Mouse (Mus musculus) CD4-positive helper T cell, adult 2 months (primary cell): ENCODE data around the gene Slc16a1.
"Not testable (repeated sequence)": the region's sequence is repeated elsewhere in the genome, so short reads cannot be mapped to it uniquely, and the experiment has no call there.

ENCODE experiments used
- DNase-seq: peaks from one replicate; pipeline ENCODE4 v3.0.0-alpha.2; 2012; ENCODE audit warnings: low read depth, missing footprints, low spot score

Slc16a1 gene

DNA sequence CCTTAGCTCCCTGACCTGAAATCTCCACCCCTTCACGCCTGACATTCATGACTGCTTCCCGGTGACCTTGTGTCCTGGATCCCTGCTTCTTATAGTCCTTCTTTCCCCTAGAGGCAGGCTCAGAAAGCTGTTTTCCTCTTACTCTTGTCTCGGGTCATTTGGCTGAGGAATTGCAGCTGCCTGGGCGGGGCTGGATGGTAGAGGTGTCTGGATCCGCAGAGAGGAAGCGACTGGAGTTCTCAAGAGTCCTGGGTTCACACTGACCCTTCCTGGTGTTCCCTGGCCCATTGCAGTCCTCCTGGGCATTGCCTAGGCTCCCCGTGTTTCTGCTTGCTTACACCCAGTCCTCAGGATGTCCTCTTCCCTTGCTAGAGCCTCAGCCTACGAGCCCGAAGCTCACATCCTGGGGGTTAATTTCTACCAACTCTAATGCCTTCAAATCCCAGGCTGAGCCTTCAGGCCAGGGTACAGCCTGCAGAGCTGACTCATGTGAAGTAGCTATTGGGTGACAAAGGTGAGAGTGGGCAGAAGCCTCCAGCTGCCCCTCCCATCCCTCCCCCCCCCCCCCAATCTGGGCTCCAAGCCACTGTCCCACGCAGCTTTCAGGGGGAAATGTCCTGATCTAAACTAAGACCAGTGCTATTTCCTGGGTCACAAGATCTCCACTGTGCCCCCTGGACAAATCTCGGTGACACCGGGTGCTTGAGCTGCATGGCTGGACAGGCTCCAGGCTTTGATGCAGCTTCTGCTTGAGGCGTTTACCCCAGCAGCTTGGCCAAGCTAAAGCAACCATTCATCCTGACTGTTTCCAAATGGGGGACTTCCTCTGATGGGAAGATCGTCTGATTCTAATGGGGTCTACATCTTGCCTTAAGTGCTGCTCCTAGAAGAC is 36.1 kb downstream of the Slc16a1 start:
- DNase-seq = no peak

DNA sequence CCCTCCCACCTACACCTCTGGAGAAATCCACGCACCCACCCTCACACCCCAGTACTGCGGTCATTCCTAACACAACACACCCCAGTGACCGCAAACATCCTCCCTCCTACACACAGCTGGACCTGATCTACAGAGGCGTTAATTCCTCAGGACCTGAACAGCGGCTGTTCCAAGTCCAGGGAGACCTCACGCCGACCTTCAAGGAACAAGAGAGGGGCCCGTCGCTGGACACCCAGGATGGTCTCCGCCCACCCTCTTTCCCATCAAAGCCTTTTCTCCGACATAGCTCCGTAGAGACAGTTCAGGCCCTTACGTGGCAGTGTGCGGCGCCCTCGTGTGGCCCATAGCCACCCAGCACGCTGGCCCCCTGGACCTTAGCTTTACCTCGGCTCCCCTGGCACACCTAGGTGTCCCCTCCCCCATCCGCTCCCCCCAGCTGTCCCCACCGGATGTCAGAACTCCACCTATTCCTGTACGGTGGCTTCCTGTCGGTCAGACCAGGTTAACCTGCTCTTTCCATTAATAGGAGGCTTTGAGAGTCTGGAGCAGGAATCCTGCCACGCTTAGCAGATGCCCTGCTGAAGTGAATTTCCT is 36.9 kb downstream of the Slc16a1 start:
- peak; percentile 66 for DNase-seq

DNA sequence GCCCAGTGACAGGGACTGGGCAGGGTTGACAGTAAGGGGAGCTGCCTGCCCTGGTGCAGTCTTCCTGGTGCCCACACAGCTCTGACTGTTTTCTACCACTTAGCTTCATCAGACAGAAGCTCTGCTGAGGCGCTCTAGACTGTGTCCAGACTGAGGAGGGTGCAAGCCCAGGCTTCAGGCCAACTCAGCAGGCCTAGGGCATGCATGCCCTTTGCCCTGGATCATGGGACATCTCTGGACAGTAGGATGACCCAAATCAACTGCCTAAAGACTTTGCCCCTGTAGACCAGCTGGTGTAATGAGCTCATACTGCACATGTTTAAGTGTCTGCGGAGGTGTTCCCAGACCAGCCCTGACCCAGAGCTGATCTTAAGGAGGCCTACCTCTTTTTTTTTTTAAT is 39.3 kb downstream of the Slc16a1 start:
- no peak for DNase-seq

DNA sequence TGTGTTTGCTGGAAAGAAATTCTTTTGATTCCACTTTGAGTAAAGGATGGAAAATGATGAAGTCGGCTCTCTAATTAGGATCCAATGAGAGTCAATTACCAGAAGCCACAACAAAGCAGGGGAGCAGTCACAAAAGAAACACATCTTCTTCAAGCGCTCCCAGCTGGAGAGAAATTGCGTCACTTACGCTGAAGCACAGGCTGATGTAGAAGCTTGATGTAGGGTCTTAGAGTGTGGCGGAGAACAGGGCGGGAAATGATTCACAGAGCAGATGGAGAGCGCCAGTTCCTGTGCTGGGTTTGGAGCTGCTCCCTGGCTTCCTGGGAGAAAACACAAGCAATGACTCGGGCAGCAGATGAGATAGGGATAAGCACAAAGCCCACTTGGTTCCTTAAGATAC is 40.4 kb downstream of the Slc16a1 start:
- DNase-seq = peak; percentile 39

DNA sequence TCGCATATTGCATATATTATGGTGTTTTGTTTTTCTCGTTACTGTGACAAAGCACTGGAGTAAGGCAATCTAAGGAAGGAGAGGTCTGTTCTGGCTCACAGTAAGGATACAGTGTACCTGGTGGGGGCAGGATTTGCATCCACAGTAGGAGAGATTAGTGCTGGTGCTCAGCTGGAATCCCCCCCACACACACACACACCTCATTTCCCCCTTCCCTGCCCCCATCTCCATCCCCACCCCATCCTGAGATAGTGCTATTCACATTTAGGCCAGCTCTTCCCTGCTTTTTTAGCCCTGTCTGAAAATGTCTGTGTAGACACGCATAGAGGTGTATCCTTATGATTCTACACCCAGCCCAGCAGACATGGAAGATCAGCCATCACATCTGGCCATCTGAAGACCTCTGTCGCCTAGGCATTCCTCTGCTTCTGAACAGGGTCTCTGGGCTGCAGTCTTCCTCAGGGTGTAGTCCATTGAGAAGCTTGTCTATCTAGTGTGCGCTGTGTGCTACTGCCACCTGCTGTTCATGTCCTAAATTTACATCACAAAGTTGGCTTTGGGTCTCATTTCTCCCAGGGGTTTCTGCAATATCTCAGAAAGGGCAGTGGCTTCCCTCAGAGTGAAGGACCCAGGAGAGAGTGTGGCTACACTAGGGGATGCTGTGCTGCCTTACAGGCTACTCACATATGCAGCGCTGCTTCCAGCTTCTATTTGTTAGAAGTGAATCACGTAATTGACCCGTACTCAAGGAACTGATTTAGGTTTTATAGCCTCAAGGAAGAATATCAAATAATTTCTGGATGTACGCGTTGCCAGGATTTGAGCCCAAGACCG is 44.4 kb downstream of the Slc16a1 start:
- DNase-seq = peak; percentile 69

DNA sequence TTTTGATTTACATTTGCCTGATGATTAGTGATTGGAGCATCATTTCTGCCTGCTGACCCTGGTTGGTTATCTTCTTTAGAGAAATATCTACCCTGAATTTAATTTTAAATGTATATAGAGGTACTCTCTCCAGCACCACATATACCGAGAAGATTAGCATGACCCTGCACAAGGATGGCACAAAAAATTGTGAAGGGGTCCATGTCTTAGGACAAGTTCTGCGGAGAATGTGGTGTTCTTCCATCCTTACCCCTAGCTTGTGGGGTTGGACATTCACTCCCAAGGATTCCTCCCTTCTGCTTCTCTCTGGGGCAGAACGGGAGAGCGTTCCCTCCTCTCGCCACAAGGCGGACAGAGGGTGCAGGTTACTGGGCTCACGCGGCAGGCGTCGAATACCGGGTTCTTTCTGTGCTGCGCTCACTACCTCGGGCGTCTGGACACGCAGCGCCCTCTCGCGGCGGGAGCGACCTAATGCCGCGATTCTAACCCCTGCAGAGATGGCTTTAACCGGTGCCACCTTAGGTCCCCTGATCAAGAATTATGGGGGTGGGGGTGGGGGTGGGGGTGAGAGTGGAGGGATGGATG is 62.4 kb downstream of the Slc16a1 start:
- peak; percentile 84 for DNase-seq

DNA sequence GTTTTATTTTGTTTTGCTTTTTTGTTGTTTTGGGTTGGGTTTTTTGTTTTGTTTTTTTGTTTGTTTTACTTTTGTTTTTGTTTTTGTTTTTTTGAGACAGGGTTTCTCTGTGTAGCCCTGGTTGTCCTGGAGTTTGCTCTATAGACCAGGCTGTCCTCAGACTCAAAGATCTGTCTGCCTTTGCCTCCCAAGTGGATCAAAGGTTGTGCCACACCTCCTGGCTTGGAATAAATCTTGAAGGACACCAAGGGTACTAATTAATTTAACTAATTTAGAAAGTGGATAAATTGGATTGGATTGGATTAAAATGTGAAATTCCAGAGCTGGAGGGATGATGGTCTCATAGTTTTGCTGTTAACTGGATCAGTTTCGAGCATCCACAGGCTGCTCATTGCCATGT is 63.3 kb downstream of the Slc16a1 start:
- no peak for DNase-seq

DNA sequence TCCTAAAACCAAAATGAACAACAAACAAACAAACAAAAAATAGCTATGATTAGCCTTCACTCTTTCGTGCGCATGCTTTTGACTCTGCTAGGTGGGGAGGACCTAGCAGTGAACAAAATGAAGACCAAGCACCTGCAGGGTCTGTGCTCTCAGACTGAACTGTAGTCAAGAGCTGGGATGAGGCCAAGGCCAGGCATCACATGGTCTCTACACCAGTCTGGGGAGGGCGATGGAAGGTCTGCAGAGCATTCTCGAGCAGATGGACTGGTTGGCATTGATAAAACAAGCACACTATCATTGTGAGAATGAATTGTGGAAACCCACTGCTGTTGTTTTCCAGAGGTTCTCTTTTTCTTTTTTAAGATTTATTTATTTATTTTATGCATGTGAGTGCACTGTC is 65.5 kb downstream of the Slc16a1 start:
- no peak for DNase-seq

DNA sequence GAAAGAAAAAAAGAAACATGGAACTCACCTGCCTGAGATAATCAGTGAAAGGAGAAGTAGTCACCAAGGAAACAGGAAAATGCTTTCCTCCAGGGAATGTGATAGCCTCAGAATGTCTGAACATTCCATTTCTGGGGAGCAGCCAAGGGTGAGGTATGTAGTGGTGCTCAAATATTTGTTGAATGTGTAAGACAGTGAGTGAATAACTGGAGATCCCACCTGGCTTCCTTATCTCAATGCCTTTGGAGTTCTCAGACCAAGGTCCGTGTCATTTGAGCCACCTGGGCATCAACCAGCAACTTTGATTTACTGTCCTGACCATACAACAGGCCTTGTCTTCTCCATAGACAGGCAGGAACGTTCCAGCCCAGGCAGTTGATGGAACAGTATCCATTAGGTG is 68.0 kb downstream of the Slc16a1 start:
- DNase-seq = no peak

DNA sequence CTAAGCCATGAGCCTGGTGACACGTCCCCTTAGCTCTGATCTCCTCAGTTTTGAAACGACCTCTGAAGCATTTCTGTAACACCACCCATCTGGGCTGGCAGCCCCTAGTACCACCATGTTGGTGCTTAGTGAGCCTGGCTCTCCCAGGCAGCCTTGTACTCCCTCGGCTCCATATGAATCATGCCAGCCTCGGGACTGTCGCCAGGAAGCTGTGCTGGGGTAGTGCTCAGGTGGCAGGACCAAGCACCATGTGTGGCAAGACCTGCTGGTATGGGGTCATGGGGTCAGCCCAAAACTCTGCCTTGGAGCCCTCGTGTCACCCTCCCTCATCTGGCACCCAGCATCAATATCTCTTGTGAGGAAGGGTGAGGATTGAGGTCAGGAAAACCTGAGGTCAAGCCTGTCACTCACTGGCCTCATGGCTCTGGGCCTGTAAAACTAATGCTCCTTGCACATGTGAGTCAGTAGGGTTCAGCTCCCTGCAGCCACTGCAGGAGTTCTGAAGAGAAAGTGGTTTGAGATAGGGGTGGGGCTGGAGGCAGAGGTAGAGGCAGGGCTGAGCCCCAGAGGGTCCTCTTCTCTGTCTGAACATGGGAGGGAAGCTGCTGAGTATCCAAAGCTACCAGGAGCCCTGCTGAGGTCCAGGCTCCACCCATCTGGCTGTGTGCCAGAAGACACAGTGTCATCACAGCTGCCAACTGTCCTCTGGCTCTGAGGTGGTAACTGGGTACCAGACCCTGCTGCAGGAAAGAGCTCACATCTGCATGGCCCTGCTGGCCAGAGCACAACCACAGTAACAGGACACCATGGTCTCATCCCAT is 68.7 kb downstream of the Slc16a1 start:
- DNase-seq = not testable (repeated sequence)

DNA sequence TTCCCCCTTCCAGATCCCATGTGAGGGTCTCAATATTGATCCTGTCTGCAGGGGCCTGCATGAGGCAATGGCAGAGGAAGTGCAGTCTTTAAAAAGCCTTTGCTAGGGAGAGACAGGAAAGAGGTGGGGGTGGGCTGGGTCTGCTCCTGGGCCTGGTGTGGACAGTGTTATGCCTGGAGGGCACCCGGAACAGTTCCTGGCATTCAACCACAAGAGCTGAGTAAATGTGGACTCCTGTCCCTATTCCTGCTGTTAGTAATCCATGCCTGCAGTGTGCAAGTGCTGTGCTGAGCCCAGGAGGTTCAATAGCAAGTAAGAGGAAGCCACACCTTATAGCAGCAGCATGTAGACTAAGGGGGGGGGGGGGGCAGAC is 69.3 kb downstream of the Slc16a1 start:
- DNase-seq = peak; percentile 7
